ENCODE assay signal across 16 mouse cellular contexts in the genomic region with DNA sequence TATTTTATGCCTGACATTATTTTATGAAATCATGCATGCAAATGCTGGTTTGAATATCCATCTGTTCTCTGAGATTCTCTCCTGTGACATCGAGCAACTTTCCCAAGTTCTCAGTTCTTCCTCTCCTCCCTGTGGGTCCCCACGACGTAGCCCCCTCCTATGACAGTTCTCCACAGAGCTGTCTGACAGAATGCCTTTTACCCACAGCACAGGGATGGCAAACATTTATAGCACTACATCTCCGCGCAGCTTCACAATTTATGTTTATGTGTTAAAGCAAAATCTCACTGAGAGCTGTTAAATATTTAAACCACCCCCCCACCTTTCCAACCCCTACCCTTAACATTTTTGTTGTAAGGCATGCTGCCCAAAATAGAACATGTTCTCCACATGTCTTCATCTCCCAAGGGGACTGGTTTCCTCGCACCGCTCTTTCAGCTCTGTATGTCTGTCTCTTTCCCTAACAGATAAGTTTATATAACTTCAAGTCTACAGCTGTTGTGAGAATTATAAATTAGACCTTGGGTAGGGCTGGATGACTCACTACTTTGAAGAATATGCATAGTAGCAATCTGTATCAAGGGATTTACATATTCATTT.
DNase-seq lines count a peak whose midpoint lies in the region; TF ChIP-seq lines count a peak whose summit lies in the region.
"Had no signal": no experiment of that assay in that cellular context is flagged by ENCODE, and none has a peak within 500 bp of the region (broad histone marks: within the 10 kb centered on the region; RNA-seq: fewer than 3 reads in every experiment).

No protein-coding gene starts in this region.

- TF ChIP-seq CTCF in layer of hippocampus, adult 2 months (conservative IDR thresholded peaks at IDR 0.05), result no peak
- no peak for TF ChIP-seq CTCF in embryonic fibroblast, embryonic 13.5 days (IDR thresholded peaks at IDR 0.05; ENCODE audit: borderline replicate concordance, insufficient read depth, low read length)

- peaks cover 13% of the 10 kb centered on the region for H3K4me1 ChIP-seq in embryonic fibroblast, embryonic 13.5 days (ENCODE audit: control insufficient read depth, insufficient read depth, low read length)
- H3K4me1 ChIP-seq: midbrain, embryonic 10.5 days had no signal

- TF ChIP-seq POLR2A in embryonic fibroblast, embryonic 13.5 days (IDR thresholded peaks at IDR 0.05; ENCODE audit: low read depth, low read length), result no peak

- no peak overlapping the region for H3K4me3 ChIP-seq in layer of hippocampus, adult 2 months
- no peak overlapping the region for H3K4me3 ChIP-seq in embryonic fibroblast, embryonic 13.5 days (ENCODE audit: insufficient read depth, low read length)
- H3K4me3 ChIP-seq: erythroblast, embryonic 14.5 days; midbrain, embryonic 10.5 days had no signal

- DNase-seq in layer of hippocampus, adult 2 months (ENCODE audit: low spot score in 2 of 2), result peak in 1 of 2 experiments; percentile 26
- DNase-seq in layer of hippocampus, adult 11-12 months (ENCODE audit: low spot score), result no peak
- peak; percentile 21 for DNase-seq in 416B (ENCODE audit: low read depth)
- DNase-seq in left cerebral cortex, postnatal 25 days (ENCODE audit: low spot score in 2 of 2), result peak; percentile 44 to 84
- DNase-seq in neural tube, embryonic 10.5 days (ENCODE audit: extremely low spot score, low spot score), result no peak
- DNase-seq in adrenal gland, postnatal 36 days, result no peak
- DNase-seq: cerebellum, adult 11-12 months; gastrocnemius, postnatal 10 days; heart, postnatal 10 days; kidney, adult 2 months; spleen, adult 18-20 months; thymus, postnatal 4 days had no signal

- peak overlapping the region; percentile 46; the same call in 1 of the 2 replicates for H3K27ac ChIP-seq in layer of hippocampus, adult 2 months
- H3K27ac ChIP-seq in embryonic fibroblast, embryonic 13.5 days (ENCODE audit: insufficient read depth, low read length), result peak overlapping the region; percentile 95
- H3K27ac ChIP-seq: midbrain, embryonic 10.5 days; stomach, postnatal 0 days had no signal

- intact Hi-C loops in left cerebral cortex, postnatal 25 days (cut with DNase I), result loop anchor here (1.0 to 10.0 kb wide), 3 partner anchors 64 to 321 kb away; a partner anchor contains a TSS

Comparison
In these comparisons a context has a peak if more than half of its experiments do, and no peak if none do; other contexts are left out.
1. DNase-seq: peak in 416B (single experiment) and left cerebral cortex, postnatal 25 days (2 of 2); none in layer of hippocampus, adult 11-12 months (single experiment), neural tube, embryonic 10.5 days (single experiment) and adrenal gland, postnatal 36 days (0 of 2).